Mouse (Mus musculus): ENCODE data around the gene Rpgrip1l.
A peak's percentile ranks its signal among the peaks of the same experiment; 100 is the strongest.

The Rpgrip1l gene

DNA sequence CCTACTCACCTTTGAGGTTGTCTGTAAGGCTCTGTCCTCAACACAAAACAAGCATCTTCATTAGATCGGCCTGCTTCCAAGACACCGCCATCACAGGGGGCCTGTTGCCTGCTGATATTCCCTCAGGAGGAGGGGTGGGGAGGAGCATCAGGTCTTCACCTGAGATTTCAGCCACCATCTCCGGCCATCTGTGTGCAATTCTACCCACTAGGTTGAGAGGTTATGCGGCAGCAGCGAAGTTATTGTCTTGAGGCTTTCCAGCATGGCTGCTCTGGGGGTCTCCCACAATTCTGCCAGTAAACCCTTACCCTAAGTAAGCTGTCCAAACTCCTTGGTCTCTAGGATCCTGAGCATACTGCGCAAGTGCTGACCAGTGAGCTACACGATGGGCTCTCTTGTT, 113.2 kb downstream of the Rpgrip1l start, which contains the start of gene Aktip:
Gene Aktip, minus strand, starts transcription at position 101 of the 400 bp plus-strand sequence.
- no peak for DNase-seq

DNA sequence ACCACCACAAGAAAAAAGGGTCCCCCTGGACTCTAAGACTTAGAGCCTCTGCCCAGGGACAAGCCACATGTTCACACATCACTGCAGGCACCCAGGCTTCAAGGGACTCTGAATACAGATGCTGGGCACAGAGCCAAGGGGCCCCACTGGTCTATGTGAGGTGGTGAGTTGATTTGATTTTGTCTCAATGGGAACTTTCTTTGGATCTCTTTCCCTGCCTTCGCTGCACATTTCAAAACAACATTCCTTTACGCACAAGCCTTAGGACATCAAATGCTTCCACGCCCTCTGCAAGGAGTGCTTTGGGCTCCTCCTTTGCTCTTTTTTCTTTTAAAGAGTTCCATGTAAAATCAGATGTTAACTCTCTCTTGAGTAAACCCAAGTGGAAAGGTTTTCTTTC, 115.0 kb downstream of the Rpgrip1l start:
- no peak for DNase-seq

DNA sequence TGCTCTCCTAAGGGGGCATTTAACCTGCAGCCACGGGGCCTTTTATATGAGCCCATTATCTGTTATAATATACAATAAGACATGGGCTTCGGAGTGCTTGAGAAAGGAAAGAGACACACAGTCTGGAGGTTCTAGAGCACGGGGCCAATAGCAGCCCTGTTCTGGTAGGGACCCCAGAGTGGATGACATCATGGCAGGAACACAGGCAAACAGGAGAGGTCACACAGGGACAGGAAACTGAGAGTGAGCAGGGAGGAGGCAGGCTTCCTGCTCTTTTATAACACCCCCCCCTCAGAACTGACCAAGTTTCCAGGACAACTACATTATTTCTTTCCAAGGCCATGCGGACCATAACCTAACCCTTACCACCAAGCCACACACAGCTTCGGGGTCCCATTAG, 115.8 kb downstream of the Rpgrip1l start:
- no peak for DNase-seq

DNA sequence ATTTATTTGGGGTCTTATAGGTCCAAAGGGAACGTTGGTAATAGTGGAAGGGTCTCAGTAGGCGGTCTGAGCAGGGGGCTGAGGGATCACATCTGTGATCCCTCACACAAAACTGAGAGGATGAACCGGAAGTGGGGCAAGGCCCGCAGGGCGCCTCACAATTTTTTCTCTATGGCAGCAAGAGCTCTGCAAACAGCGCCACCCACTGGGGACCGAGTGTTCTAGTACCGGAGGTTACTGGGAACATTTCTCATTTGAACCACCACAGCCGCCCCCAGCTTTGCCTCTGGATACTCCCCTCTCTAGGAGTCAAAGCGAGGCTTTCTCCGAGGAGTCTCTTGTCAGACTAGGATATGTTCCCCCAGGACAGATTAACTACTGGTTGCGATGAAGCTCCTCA, 116.4 kb downstream of the Rpgrip1l start:
- DNase-seq: no peak

- DNase-seq: no peak
These were observed 119.0 kb downstream of the Rpgrip1l start for GRCm38 (mm10) chr8:91194081-91194480.

GRCm38 (mm10) chr8:91192941-91193340, 120.1 kb downstream of the Rpgrip1l start:
- no peak for DNase-seq

GRCm38 (mm10) chr8:91190816-91191340, 122.2 kb downstream of the Rpgrip1l start:
- DNase-seq: peak; percentile 45

DNA sequence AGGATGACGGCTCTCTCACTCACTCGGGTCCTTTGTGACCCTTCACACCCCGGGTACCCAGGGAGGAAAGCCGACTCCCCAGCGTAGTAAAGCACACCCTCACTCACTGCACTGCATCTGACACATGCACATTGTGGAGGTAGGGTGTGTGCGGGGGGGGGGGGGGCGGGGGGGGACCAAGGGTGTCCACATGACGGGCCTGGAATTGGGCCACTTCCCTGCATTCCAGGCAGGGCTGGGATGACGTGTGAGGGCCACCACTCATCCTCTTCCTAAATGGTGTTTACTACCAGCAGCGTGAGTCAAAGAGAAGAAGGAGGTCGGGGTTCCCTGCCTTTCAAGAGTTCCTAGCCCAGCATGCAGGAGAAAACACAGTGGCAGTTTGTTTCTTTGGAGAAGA, 124.9 kb downstream of the Rpgrip1l start:
- DNase-seq: no peak

DNA sequence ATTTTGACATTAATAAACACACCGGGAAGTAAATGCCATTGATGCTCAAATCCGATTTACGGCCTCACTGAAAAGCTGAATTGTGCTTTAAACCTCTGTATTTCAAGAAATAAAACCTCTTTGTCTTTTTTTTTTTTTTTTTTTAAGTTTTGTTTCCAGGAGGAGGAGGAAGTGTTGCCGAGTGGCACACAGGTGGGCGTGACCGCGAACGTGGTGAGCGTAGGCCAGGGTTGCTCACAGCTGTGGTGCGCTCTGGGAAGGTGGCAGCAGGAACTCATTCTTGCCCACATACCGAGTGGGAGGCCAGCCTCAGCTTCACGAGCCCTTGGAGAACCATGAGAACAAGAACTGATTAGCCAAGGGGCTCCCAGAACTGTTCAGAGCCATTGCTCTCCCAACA, 126.7 kb downstream of the Rpgrip1l start:
- no peak for DNase-seq

GRCm38 (mm10) chr8:91177708-91178107, 135.4 kb downstream of the Rpgrip1l start:
- no peak for DNase-seq

- DNase-seq: no peak
These were observed 136.9 kb downstream of the Rpgrip1l start for GRCm38 (mm10) chr8:91176176-91176575.

GRCm38 (mm10) chr8:91171605-91172004, 141.5 kb downstream of the Rpgrip1l start:
- DNase-seq: no peak

DNA sequence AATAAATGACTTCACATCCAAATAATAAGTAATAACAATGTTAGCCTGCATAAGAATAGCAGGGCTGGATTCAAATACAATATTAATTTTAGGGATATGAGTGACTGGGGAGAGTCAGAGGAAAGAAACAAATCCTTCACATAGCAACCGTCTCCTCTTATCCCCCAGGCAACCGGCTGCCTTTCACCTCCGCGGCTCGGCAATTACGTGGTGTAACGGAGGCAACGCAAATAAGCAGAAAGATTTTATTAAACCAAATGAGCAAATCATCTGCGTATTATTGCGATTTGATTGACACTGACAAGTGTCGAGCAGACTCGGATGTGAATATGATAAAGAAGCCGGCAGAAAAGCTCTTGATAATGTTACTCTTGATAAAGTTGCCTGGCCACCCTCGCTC, 142.1 kb downstream of the Rpgrip1l start:
- DNase-seq: no peak

GRCm38 (mm10) chr8:91170152-91170551, 142.9 kb downstream of the Rpgrip1l start:
- no peak for DNase-seq
